Mouse (Mus musculus): Measurements from ENCODE around the gene Aff3. TPM values are rescaled to one million over a fixed set of nuclear protein-coding genes. Genes with fewer than 3 reads are reported as not detected.

Gene Aff3
- polyA plus RNA-seq, 1 experiment from 2014 or later, result 0.38 TPM

DNA sequence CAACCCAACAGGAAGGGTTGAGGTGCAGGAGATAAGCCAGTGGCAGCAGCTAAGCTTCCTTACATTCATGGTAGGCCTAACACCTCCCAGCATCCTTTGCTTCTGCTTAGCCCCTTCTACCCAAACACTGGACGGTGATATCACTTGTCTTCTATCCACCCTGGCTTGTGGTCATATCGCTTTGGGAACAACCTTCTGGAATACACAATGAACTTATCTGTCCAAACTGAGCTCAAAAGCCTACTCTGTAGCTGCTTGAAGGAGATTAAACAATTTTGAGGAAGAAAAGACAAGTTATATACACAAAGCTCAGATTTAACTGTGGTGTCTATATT lies 343.8 kb downstream of the Aff3 start:
- Histone ChIP-seq H3K9ac (ENCODE audit: low read depth, low read length) (no peak overlapping the region), H3K27ac (ENCODE audit: low read length) (no peak overlapping the region), H3K9me3 (replicated peaks; ENCODE audit: control insufficient read depth, low read length) (no peaks in the 10 kb centered on the region), H3K4me2 (ENCODE audit: low read depth, low read length) (no peak overlapping the region), H3K36me3 (ENCODE audit: control insufficient read depth, insufficient read depth) (no peaks in the 10 kb centered on the region), H3K4me3 (ENCODE audit: low read depth, low read length) (no peak overlapping the region), H3K4me1 (ENCODE audit: control insufficient read depth, low read depth, low read length) (no peaks in the 10 kb centered on the region), H3K27me3 (ENCODE audit: control insufficient read depth, insufficient read depth, low read depth, low read length) (no peaks in the 10 kb centered on the region)
- ATAC-seq (ENCODE audit: low read depth), result no peak
- 26% methylated on average over 2 of the region's 2 CpGs for WGBS (ENCODE audit: insufficient replicate concordance)

DNA sequence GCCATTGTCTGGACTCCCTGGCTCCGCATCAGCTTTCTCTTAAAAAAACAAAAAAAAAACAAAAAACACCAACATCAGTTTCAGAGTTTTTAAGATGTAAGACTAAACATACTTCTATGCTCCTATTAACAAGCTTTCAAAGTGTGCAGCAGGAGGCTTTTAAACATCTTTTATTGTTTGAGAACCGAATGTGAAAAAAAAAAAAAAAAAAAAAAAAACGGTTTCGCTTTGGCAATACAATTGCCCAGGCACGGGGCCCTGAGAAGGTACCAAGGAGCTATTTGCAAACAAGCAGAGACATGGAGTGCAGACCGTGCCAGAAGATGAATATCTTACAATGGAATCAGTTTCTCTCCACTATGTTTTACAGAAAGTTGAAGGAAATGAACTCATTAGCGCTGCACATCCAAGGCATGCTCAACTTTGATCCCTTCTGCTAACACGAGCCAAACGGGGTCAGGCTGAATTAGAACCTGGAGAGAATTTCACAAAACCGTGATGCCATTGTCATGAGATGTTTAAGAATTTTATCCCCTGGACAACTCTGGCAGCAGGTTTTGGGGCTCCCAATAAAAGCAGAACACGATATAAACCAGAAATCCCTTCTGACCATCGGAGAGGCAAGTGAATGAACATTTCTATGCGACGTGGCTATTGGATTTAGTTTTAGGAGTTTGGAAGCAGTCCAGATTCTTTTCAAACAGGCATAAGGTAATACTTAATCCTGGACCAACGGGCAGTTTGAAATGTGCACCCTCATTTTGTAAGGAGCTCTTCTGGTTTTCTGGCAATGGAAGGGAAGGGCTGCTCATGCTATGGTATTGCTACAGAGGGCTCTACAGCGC lies 344.4 kb downstream of the Aff3 start:
- no peak overlapping the region for H3K27ac ChIP-seq (ENCODE audit: low read length)
- no peak overlapping the region for H3K4me3 ChIP-seq (ENCODE audit: low read depth, low read length)
- ATAC-seq (ENCODE audit: low read depth), result no peak

DNA sequence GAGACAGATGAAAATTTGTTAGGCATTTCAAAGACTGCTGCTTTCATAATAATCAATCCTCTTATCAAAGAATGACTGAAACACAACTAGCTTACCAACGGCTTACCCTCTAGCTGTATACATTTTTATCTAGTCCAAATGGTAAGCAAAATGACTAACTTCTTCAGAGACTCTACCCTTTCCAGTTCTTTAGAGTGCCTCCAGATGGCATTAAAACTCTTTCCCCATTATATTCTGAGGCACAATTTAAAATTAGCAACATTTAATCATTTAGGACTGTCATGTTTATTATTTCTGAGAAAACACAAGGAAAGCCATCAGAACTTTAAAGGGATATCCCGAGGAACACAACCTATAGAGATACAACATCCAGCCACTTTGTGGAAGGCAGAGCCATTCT lies 346.1 kb downstream of the Aff3 start:
- Histone ChIP-seq H3K27me3 (ENCODE audit: control insufficient read depth, insufficient read depth, low read depth, low read length) (no peaks in the 10 kb centered on the region), H3K4me3 (ENCODE audit: low read depth, low read length) (no peak overlapping the region), H3K9ac (ENCODE audit: low read depth, low read length) (no peak overlapping the region), H3K27ac (ENCODE audit: low read length) (no peak overlapping the region), H3K4me2 (ENCODE audit: low read depth, low read length) (no peak overlapping the region), H3K36me3 (ENCODE audit: control insufficient read depth, insufficient read depth) (no peaks in the 10 kb centered on the region), H3K4me1 (ENCODE audit: control insufficient read depth, low read depth, low read length) (no peaks in the 10 kb centered on the region), H3K9me3 (replicated peaks; ENCODE audit: control insufficient read depth, low read length) (no peaks in the 10 kb centered on the region)
- no peak for ATAC-seq (ENCODE audit: low read depth)
- WGBS (ENCODE audit: insufficient replicate concordance), result 39% methylated on average over 2 of the region's 2 CpGs

More for the DNA sequence above, 344.4 kb downstream of the Aff3 start:
- Histone ChIP-seq H3K9ac (ENCODE audit: low read depth, low read length) (no peak overlapping the region), H3K36me3 (ENCODE audit: control insufficient read depth, insufficient read depth) (no peaks in the 10 kb centered on the region), H3K4me1 (ENCODE audit: control insufficient read depth, low read depth, low read length) (no peaks in the 10 kb centered on the region), H3K4me2 (ENCODE audit: low read depth, low read length) (no peak overlapping the region), H3K27me3 (ENCODE audit: control insufficient read depth, insufficient read depth, low read depth, low read length) (no peaks in the 10 kb centered on the region), H3K9me3 (replicated peaks; ENCODE audit: control insufficient read depth, low read length) (no peaks in the 10 kb centered on the region)
- 64% methylated on average over 16 of the region's 16 CpGs for WGBS (ENCODE audit: insufficient replicate concordance)

DNA sequence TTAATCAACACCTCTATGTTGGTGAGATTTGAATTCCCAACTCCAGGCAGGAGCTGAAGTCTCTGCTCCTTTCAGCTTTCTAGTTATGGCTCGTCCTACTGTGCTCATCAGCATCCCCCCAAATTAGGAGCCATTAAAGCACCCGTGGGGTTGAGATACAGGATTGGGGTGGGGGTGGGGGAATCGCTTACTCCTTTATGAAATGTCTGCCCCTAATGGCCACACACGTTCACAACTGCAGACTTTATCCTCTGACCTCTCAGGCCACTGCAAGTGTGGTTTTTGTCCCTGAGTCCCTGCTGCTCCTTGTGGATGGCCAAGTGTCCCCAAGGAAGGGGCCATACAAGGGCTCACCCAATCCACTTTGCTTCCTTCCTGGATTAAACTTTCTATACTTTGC lies 348.8 kb downstream of the Aff3 start:
- Histone ChIP-seq H3K4me3 (ENCODE audit: low read depth, low read length) (no peak overlapping the region), H3K36me3 (ENCODE audit: control insufficient read depth, insufficient read depth) (no peaks in the 10 kb centered on the region), H3K27me3 (ENCODE audit: control insufficient read depth, insufficient read depth, low read depth, low read length) (no peaks in the 10 kb centered on the region), H3K4me1 (ENCODE audit: control insufficient read depth, low read depth, low read length) (no peaks in the 10 kb centered on the region), H3K9ac (ENCODE audit: low read depth, low read length) (no peak overlapping the region), H3K4me2 (ENCODE audit: low read depth, low read length) (no peak overlapping the region), H3K27ac (ENCODE audit: low read length) (no peak overlapping the region), H3K9me3 (replicated peaks; ENCODE audit: control insufficient read depth, low read length) (no peaks in the 10 kb centered on the region)
- WGBS (ENCODE audit: insufficient replicate concordance), result 51% methylated on average over 4 of the region's 4 CpGs
- ATAC-seq (ENCODE audit: low read depth), result no peak

DNA sequence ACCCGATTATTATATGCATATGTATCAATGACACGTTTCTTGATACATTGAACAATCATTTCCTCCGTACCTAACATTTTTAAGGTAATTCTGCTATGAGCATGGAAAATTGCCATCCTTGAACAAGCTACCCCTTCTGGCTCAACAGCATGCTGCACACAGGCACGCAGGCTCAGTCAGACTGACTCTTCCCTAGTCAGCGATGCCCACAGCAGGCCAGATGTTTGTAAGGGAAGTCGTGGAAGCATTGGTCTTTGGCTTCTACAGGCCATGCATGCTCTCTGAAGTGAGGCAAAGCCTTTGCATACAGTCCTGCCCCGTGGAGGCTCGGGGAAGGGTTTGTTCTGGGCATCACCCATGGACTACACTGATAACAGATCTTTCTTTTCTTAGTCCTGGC lies 354.3 kb downstream of the Aff3 start:
- no peaks in the 10 kb centered on the region for H3K4me1 ChIP-seq (ENCODE audit: control insufficient read depth, low read depth, low read length)
- no peak overlapping the region for H3K27ac ChIP-seq (ENCODE audit: low read length)
- WGBS (ENCODE audit: insufficient replicate concordance), result 65% methylated on average over 8 of the region's 8 CpGs
- H3K9ac ChIP-seq (ENCODE audit: low read depth, low read length), result no peak overlapping the region
- H3K4me2 ChIP-seq (ENCODE audit: low read depth, low read length), result no peak overlapping the region
- no peaks in the 10 kb centered on the region for H3K27me3 ChIP-seq (ENCODE audit: control insufficient read depth, insufficient read depth, low read depth, low read length)
- H3K36me3 ChIP-seq (ENCODE audit: control insufficient read depth, insufficient read depth), result no peaks in the 10 kb centered on the region
- H3K9me3 ChIP-seq (replicated peaks; ENCODE audit: control insufficient read depth, low read length), result no peaks in the 10 kb centered on the region
- no peak for ATAC-seq (ENCODE audit: low read depth)
- no peak overlapping the region for H3K4me3 ChIP-seq (ENCODE audit: low read depth, low read length)

DNA sequence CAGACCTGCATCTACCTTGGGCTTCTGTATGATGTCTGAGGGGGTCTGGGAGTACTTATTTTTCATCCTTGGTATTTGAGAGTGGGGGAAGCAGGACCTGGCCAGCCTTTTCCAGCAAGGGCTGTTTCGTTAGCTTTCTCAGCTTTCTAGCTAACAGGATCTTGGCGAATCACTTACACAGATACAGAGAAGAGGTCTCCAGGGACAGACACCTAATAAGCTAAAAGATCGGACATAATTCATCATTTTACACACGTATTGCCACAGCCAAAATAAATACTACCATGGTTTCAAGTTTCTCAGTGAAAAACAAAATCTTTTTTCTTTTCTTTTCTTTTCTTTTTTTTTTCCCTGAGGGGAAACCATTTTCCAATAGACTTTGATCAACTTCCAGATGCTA lies 354.7 kb downstream of the Aff3 start:
- ATAC-seq (ENCODE audit: low read depth), result no peak
- H3K9me3 ChIP-seq (replicated peaks; ENCODE audit: control insufficient read depth, low read length), result no peaks in the 10 kb centered on the region
- no peaks in the 10 kb centered on the region for H3K27me3 ChIP-seq (ENCODE audit: control insufficient read depth, insufficient read depth, low read depth, low read length)
- 72% methylated on average over 4 of the region's 4 CpGs for WGBS (ENCODE audit: insufficient replicate concordance)
- no peak overlapping the region for H3K4me3 ChIP-seq (ENCODE audit: low read depth, low read length)
- H3K36me3 ChIP-seq (ENCODE audit: control insufficient read depth, insufficient read depth), result no peaks in the 10 kb centered on the region
- no peak overlapping the region for H3K4me2 ChIP-seq (ENCODE audit: low read depth, low read length)
- no peak overlapping the region for H3K27ac ChIP-seq (ENCODE audit: low read length)
- no peaks in the 10 kb centered on the region for H3K4me1 ChIP-seq (ENCODE audit: control insufficient read depth, low read depth, low read length)
- H3K9ac ChIP-seq (ENCODE audit: low read depth, low read length), result no peak overlapping the region

DNA sequence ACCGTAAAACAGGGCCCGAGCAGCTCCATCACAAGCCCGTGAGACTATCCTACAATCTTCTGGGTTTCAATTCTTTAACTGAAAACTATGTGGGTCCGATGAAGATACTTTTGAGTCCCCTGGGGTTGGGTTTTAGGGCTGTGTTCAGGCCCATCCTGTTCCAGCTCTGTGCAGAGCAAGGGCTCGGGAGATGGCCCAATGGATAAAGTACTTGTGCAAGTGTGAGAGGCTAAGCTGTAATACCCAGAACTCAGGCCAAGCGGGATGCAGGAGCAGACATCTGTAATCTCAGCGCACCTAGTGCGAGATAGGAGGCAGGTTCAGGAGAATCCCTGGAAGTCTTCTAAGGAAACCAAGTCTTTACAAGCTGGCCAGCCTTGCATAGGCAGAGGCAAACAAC lies 355.4 kb downstream of the Aff3 start:
- H3K4me1 ChIP-seq (ENCODE audit: control insufficient read depth, low read depth, low read length), result no peaks in the 10 kb centered on the region
- ATAC-seq (ENCODE audit: low read depth), result no peak
- WGBS (ENCODE audit: insufficient replicate concordance), result 67% methylated on average over 8 of the region's 8 CpGs

DNA sequence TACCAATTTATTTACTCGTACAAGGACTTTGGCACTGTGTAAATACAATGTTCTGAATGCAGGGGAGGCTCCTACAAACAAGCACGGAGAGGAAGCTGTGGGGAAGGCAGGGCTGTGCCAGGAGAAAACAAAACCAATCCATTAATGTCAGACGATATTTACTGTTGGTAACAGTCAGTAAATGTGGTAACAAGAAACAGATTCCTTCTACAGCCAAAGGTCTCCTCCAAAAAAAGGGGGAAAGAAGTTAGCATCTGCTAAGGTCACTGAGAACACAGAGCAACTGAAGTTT lies 356.1 kb downstream of the Aff3 start:
- H3K4me2 ChIP-seq (ENCODE audit: low read depth, low read length), result no peak overlapping the region
- ATAC-seq (ENCODE audit: low read depth), result peak; percentile 75
- H3K4me3 ChIP-seq (ENCODE audit: low read depth, low read length), result no peak overlapping the region
- no peaks in the 10 kb centered on the region for H3K9me3 ChIP-seq (replicated peaks; ENCODE audit: control insufficient read depth, low read length)
- H3K9ac ChIP-seq (ENCODE audit: low read depth, low read length), result no peak overlapping the region
- no peak overlapping the region for H3K27ac ChIP-seq (ENCODE audit: low read length)
- H3K27me3 ChIP-seq (ENCODE audit: control insufficient read depth, insufficient read depth, low read depth, low read length), result no peaks in the 10 kb centered on the region
- H3K36me3 ChIP-seq (ENCODE audit: control insufficient read depth, insufficient read depth), result no peaks in the 10 kb centered on the region
- 25% methylated on average over 3 of the region's 3 CpGs for WGBS (ENCODE audit: insufficient replicate concordance)
- no peaks in the 10 kb centered on the region for H3K4me1 ChIP-seq (ENCODE audit: control insufficient read depth, low read depth, low read length)

More for the DNA sequence above, 355.4 kb downstream of the Aff3 start:
- H3K27ac ChIP-seq (ENCODE audit: low read length), result no peak overlapping the region
- H3K4me2 ChIP-seq (ENCODE audit: low read depth, low read length), result no peak overlapping the region
- no peaks in the 10 kb centered on the region for H3K36me3 ChIP-seq (ENCODE audit: control insufficient read depth, insufficient read depth)
- H3K4me3 ChIP-seq (ENCODE audit: low read depth, low read length), result no peak overlapping the region
- H3K9ac ChIP-seq (ENCODE audit: low read depth, low read length), result no peak overlapping the region
- H3K27me3 ChIP-seq (ENCODE audit: control insufficient read depth, insufficient read depth, low read depth, low read length), result no peaks in the 10 kb centered on the region
- no peaks in the 10 kb centered on the region for H3K9me3 ChIP-seq (replicated peaks; ENCODE audit: control insufficient read depth, low read length)

DNA sequence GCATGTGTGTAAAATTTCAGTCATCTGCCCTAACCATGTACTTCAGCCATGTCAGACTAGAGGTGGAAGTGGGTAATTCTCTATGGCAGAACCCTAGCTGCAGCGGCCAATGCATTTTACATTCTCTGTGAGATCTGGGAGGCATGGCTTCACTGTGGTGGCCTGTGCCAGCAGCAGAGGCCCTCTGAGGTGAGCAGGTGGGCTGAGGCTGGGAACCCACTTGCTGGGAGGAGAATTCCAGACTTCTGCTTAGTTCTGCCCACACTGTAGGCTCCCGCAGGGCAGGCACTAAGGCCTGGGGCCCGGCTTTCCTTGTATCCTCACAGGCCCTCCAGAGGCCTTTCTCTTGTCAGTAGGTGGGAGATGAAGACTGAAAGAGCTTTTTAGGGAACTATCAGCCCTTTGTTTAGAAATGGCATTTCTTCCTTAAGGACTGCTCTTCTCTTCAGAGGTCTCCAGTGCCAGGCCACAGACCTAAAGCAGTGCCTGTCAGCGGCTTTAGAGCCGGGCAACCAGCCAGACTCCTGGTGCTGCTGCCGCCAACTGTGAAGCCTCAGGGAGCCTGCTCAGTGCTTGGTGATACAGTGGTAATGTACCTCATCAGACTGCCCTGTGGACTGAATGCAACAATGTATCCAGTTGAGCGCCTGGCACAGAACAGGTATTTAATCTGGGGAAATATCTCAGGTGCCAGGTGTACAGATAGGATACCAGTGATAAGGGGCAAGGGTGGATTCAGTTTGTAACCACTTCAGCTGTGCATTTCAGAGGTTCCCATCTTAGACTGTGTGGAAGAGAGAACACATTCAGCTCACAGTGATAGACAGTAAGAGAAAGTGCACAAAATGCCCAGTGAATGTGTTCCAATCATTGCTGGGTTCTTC lies 356.7 kb downstream of the Aff3 start:
- WGBS (ENCODE audit: insufficient replicate concordance), result 63% methylated on average over 7 of the region's 7 CpGs

More for the DNA sequence above, 356.7 kb downstream of the Aff3 start:
- H3K27me3 ChIP-seq (ENCODE audit: control insufficient read depth, insufficient read depth, low read depth, low read length), result no peaks in the 10 kb centered on the region
- H3K9ac ChIP-seq (ENCODE audit: low read depth, low read length), result no peak overlapping the region
- peak overlapping the region; percentile 25; the same call in 1 of the 2 replicates for H3K27ac ChIP-seq (ENCODE audit: low read length)
- no peaks in the 10 kb centered on the region for H3K9me3 ChIP-seq (replicated peaks; ENCODE audit: control insufficient read depth, low read length)
- no peak overlapping the region for H3K4me2 ChIP-seq (ENCODE audit: low read depth, low read length)
- ATAC-seq (ENCODE audit: low read depth), result peak; percentile 45; the same call in 1 of the 2 replicates
- H3K4me1 ChIP-seq (ENCODE audit: control insufficient read depth, low read depth, low read length), result no peaks in the 10 kb centered on the region
- H3K36me3 ChIP-seq (ENCODE audit: control insufficient read depth, insufficient read depth), result no peaks in the 10 kb centered on the region
- no peak overlapping the region for H3K4me3 ChIP-seq (ENCODE audit: low read depth, low read length)
